Mouse (Mus musculus) forebrain, embryonic 14.5 days (tissue): ENCODE measurements around the gene Plcb3. TPM values are rescaled to one million over a fixed set of nuclear protein-coding genes. Genes with fewer than 3 reads are reported as not detected.

Experiments used
- ATAC-seq: fragments of 200-750 bp; cut with Nextera tagmentation; 2 replicates; pipeline ENCODE4 v1.8.0; 2017; ENCODE audit warnings: mild to moderate bottlenecking, moderate library complexity
- DNase-seq: peaks from one replicate; pipeline ENCODE4 v3.0.0-alpha.2; 2015; ENCODE audit warnings: low spot score
- H3K27ac ChIP-seq: fragments of 300-500 bp; sonication (generic); 2 replicates; pipeline ENCODE4 v1.5.1; 2014; ENCODE audit warnings: low read depth, mild to moderate bottlenecking, control low read depth, low read length, moderate library complexity
- H3K27me3 ChIP-seq: fragments of 300-500 bp; sonication (generic); replicated peaks from 2 replicates; pipeline ENCODE4 v1.6.1; 2014; ENCODE audit warnings: low read length, control low read depth, mixed read lengths; ENCODE audit not compliant: control insufficient read depth, insufficient read depth
- H3K36me3 ChIP-seq: fragments of 300-500 bp; sonication (generic); 2 replicates; pipeline ENCODE4 v1.6.1; 2014; ENCODE audit warnings: low read length, control low read depth; ENCODE audit not compliant: control insufficient read depth, insufficient read depth
- H3K4me1 ChIP-seq: fragments of 300-500 bp; sonication (generic); 2 replicates; pipeline ENCODE4 v1.6.1; 2014; ENCODE audit warnings: antibody characterized with exemption, low read length, control low read depth; ENCODE audit not compliant: control insufficient read depth, insufficient read depth
- H3K4me2 ChIP-seq: fragments of 300-500 bp; sonication (generic); 2 replicates; pipeline ENCODE4 v1.6.1; 2014; ENCODE audit warnings: mild to moderate bottlenecking, control low read depth, low read length
- H3K4me3 ChIP-seq: fragments of 300-500 bp; sonication (generic); 2 replicates; pipeline ENCODE4 v1.5.1; 2014; ENCODE audit warnings: low read depth, low read length, control low read depth
- H3K9ac ChIP-seq: fragments of 300-500 bp; sonication (generic); 2 replicates; pipeline ENCODE4 v1.6.1; 2014; ENCODE audit warnings: mild to moderate bottlenecking, low read length, control low read depth, moderate library complexity
- H3K9me3 ChIP-seq: fragments of 300-500 bp; sonication (generic); replicated peaks from 2 replicates; pipeline ENCODE4 v1.6.1; 2016; ENCODE audit warnings: low read length, control low read depth, mixed read lengths; ENCODE audit not compliant: control insufficient read depth
- WGBS: fragments of 180-500 bp; shearing (Covaris S2); extraction: QIAGEN DNeasy Blood & Tissue Kit; methylation state at CpG from one replicate; pipeline ENCODE4 v1.1.7; 2014; 5-methylcytosine and 5-hydroxymethylcytosine counted together
- polyA plus RNA-seq: library from polyadenylated mRNA; unstranded; fragments of >200 nt; fragmentation: Nextera tagmentation; extraction: Ambion mirVana; gene quantifications from 2 replicates; pipeline ENCODE4 v1.2.1, GENCODE M21; 2014

Gene Plcb3
- polyA plus RNA-seq, 1 experiment from 2014 or later, result 6.7 TPM

- H3K27me3 ChIP-seq, result no peaks in the 10 kb centered on the region
- H3K4me2 ChIP-seq, result no peak overlapping the region
- H3K9ac ChIP-seq, result no peak overlapping the region
- 90% methylated on average over 8 of the region's 9 CpGs for WGBS
- H3K27ac ChIP-seq, result no peak overlapping the region
- ATAC-seq, result no peak
- H3K4me1 ChIP-seq, result no peaks in the 10 kb centered on the region
- no peaks in the 10 kb centered on the region for H3K36me3 ChIP-seq
- no peak for DNase-seq
- H3K4me3 ChIP-seq, result no peak overlapping the region
- no peaks in the 10 kb centered on the region for H3K9me3 ChIP-seq
Measured at GRCm38 (mm10) chr19:7006892-7007593, 30.8 kb upstream of the Plcb3 start.

GRCm38 (mm10) chr19:6999360-7000063 is 23.2 kb upstream of the Plcb3 start:
- H3K9ac ChIP-seq, result no peak overlapping the region
- peaks cover 16% of the 10 kb centered on the region for H3K36me3 ChIP-seq
- no peaks in the 10 kb centered on the region for H3K9me3 ChIP-seq
- no peak overlapping the region for H3K4me2 ChIP-seq
- no peak overlapping the region for H3K4me3 ChIP-seq
- WGBS, result 93% methylated on average over 19 of the region's 19 CpGs
- H3K4me1 ChIP-seq, result peaks cover 16% of the 10 kb centered on the region
- no peak overlapping the region for H3K27ac ChIP-seq
- DNase-seq (no peak), ATAC-seq (no peak)
- no peaks in the 10 kb centered on the region for H3K27me3 ChIP-seq

- Histone ChIP-seq H3K4me3 (no peak overlapping the region), H3K4me2 (no peak overlapping the region), H3K9ac (no peak overlapping the region), H3K9me3 (no peaks in the 10 kb centered on the region), H3K27ac (no peak overlapping the region), H3K27me3 (no peaks in the 10 kb centered on the region), H3K4me1 (peaks cover 20% of the 10 kb centered on the region), H3K36me3 (peaks cover 16% of the 10 kb centered on the region)
- WGBS, result 86% methylated on average over 9 of the region's 9 CpGs
- ATAC-seq (no peak), DNase-seq (no peak)
Measured at GRCm38 (mm10) chr19:6997721-6998290, 21.5 kb upstream of the Plcb3 start.

- Histone ChIP-seq H3K27me3 (no peaks in the 10 kb centered on the region), H3K4me2 (peak within 1 kb of the TSS; percentile 86), H3K36me3 (peaks cover 16% of the 10 kb centered on the region), H3K27ac (peak within 1 kb of the TSS; percentile 58; the same call in 1 of the 2 replicates), H3K4me1 (peaks cover 24% of the 10 kb centered on the region), H3K9me3 (no peaks in the 10 kb centered on the region), H3K9ac (peak within 1 kb of the TSS; percentile 75), H3K4me3 (peak within 1 kb of the TSS; percentile 57)
- DNase-seq (peak; percentile 89), ATAC-seq (peak; percentile 76)
- 1% methylated on average over 24 of the region's 24 CpGs for WGBS
Measured at GRCm38 (mm10) chr19:6996006-6996405, 19.7 kb upstream of the Plcb3 start, which contains the start of the genes Nudt22 and Trpt1. TSS of gene Nudt22 (minus strand) at chr19:6996117. TSS of gene Trpt1 (plus strand) at chr19:6996131.

- H3K4me1 ChIP-seq, result peaks cover 24% of the 10 kb centered on the region
- H3K4me2 ChIP-seq, result peak overlapping the region; percentile 86
- no peak overlapping the region for H3K27ac ChIP-seq
- ATAC-seq (no peak), DNase-seq (no peak)
- peak overlapping the region; percentile 57 for H3K4me3 ChIP-seq
- no peaks in the 10 kb centered on the region for H3K27me3 ChIP-seq
- WGBS, result 54% methylated on average over 20 of the region's 21 CpGs
- H3K9me3 ChIP-seq, result no peaks in the 10 kb centered on the region
- peak overlapping the region; percentile 75 for H3K9ac ChIP-seq
- H3K36me3 ChIP-seq, result peaks cover 15% of the 10 kb centered on the region
Measured at GRCm38 (mm10) chr19:6995255-6995991, 19.2 kb upstream of the Plcb3 start.

GRCm38 (mm10) chr19:6994489-6994888 is 18.2 kb upstream of the Plcb3 start:
- ATAC-seq (no peak), DNase-seq (no peak)
- H3K27ac ChIP-seq, result no peak overlapping the region

GRCm38 (mm10) chr19:6994002-6994401 is 17.7 kb upstream of the Plcb3 start:
- 82% methylated on average over 8 of the region's 8 CpGs for WGBS
- Histone ChIP-seq H3K27me3 (no peaks in the 10 kb centered on the region), H3K27ac (no peak overlapping the region), H3K4me1 (peaks cover 24% of the 10 kb centered on the region), H3K4me3 (no peak overlapping the region), H3K9ac (no peak overlapping the region), H3K36me3 (peaks cover 1% of the 10 kb centered on the region), H3K4me2 (no peak overlapping the region), H3K9me3 (no peaks in the 10 kb centered on the region)
- ATAC-seq, result no peak
- DNase-seq, result no peak

More at GRCm38 (mm10) chr19:6994489-6994888, 18.2 kb upstream of the Plcb3 start:
- Histone ChIP-seq H3K9me3 (no peaks in the 10 kb centered on the region), H3K4me2 (no peak overlapping the region), H3K9ac (no peak overlapping the region), H3K4me3 (no peak overlapping the region), H3K4me1 (peaks cover 24% of the 10 kb centered on the region), H3K27me3 (no peaks in the 10 kb centered on the region), H3K36me3 (peaks cover 6% of the 10 kb centered on the region)
- 87% methylated on average over 8 of the region's 8 CpGs for WGBS

GRCm38 (mm10) chr19:6993011-6993770 is 16.9 kb upstream of the Plcb3 start:
- no peaks in the 10 kb centered on the region for H3K36me3 ChIP-seq
- 57% methylated on average over 14 of the region's 14 CpGs for WGBS
- H3K4me3 ChIP-seq, result peak overlapping the region; percentile 45
- DNase-seq, result no peak
- no peaks in the 10 kb centered on the region for H3K9me3 ChIP-seq
- H3K27me3 ChIP-seq, result no peaks in the 10 kb centered on the region
- H3K9ac ChIP-seq, result peak overlapping the region; percentile 75
- peak overlapping the region; percentile 16; the same call in 1 of the 2 replicates for H3K27ac ChIP-seq
- H3K4me2 ChIP-seq, result peak overlapping the region; percentile 66
- peaks cover 25% of the 10 kb centered on the region for H3K4me1 ChIP-seq
- ATAC-seq, result no peak; the same call in 1 of the 2 replicates
